Mouse (Mus musculus) small intestine, adult 10 weeks (tissue): Measurements from ENCODE around the gene Muc13. TPM values are rescaled to one million over a fixed set of nuclear protein-coding genes. Genes with fewer than 3 reads are reported as not detected.

Source experiments
- polyA plus RNA-seq: library from polyadenylated mRNA; stranded (reverse); fragments of 350-450 nt; fragmentation: Illumina TruSeq; extraction: RNeasy Lipid Tissue Mini Kit (QIAGEN cat#74804); gene quantifications from one replicate; pipeline ENCODE4 v1.2.3, GENCODE M21; 2014; ENCODE audit warnings: low replicate concordance

The Muc13 gene
- polyA plus RNA-seq: 847 TPM

GRCm38 (mm10) chr16:33793846-33794791 is at the start of gene Muc13:
Muc13 (plus strand) TSS chr16:33794037.

GRCm38 (mm10) chr16:33829301-33829831 is 35.5 kb downstream of the Muc13 start, which contains the start of gene Itgb5:
Itgb5 (plus strand) TSS chr16:33829665.

Other genes with a start within 250 kb of the Muc13 start
- gene Heg1, start 109.7 kb upstream of the Muc13 start, polyA plus RNA-seq: 5.5 TPM
- 37.5 TPM for gene Itgb5, start 35.6 kb downstream of the Muc13 start, polyA plus RNA-seq
- gene Umps, start 173.0 kb downstream of the Muc13 start, polyA plus RNA-seq: 6.9 TPM